Mouse (Mus musculus) testis, adult 2 months (tissue): ENCODE data around the gene Agbl2. TPM values are rescaled to one million over a fixed set of nuclear protein-coding genes. Genes with fewer than 3 reads are reported as not detected.

Source experiments
- H3K27ac ChIP-seq: fragments of 200-500 bp; 2 replicates; pipeline ENCODE4 v1.5.1; 2012; ENCODE audit warnings: low read depth, low read length; ENCODE audit not compliant: control insufficient read depth, insufficient read depth
- H3K27me3 ChIP-seq: fragments of 200-500 bp; 2 replicates; pipeline ENCODE4 v1.6.1; 2012; ENCODE audit warnings: mild to moderate bottlenecking, low read length, moderate library complexity; ENCODE audit not compliant: control insufficient read depth, insufficient read depth
- H3K36me3 ChIP-seq: fragments of 200-500 bp; 2 replicates; pipeline ENCODE4 v1.6.1; 2012; ENCODE audit warnings: mild to moderate bottlenecking, low read length; ENCODE audit not compliant: control insufficient read depth, insufficient read depth
- H3K4me1 ChIP-seq: fragments of 200-500 bp; 2 replicates; pipeline ENCODE4 v1.6.1; 2012; ENCODE audit warnings: low read length; ENCODE audit not compliant: control insufficient read depth, insufficient read depth
- H3K4me3 ChIP-seq: fragments of 200-500 bp; 2 replicates; pipeline ENCODE4 v1.5.1; 2012; ENCODE audit warnings: low read depth, mild to moderate bottlenecking, low read length, moderate library complexity, mixed read lengths; ENCODE audit not compliant: control insufficient read depth
- CTCF ChIP-seq: fragments of 200-500 bp; IDR thresholded peaks from 2 replicates; pipeline ENCODE4 v1.5.1; 2012; ENCODE audit warnings: low read depth, mild to moderate bottlenecking, inconsistent platforms, low read length, moderate library complexity; ENCODE audit not compliant: control insufficient read depth, insufficient read depth, insufficient replicate concordance
- POLR2A ChIP-seq: fragments of 200-500 bp; IDR thresholded peaks from 2 replicates; pipeline ENCODE4 v1.6.1; 2012; ENCODE audit warnings: low read depth, mild to moderate bottlenecking, inconsistent platforms, low read length, moderate library complexity; ENCODE audit not compliant: control insufficient read depth
- polyA plus RNA-seq: library from polyadenylated mRNA; depleted of rRNA; stranded (reverse); fragments of >200 nt; gene quantifications from 2 replicates; pipeline ENCODE4 v1.2.3, GENCODE M21; 2012

The Agbl2 gene
- polyA plus RNA-seq, 1 experiment = 76.0 TPM

DNA sequence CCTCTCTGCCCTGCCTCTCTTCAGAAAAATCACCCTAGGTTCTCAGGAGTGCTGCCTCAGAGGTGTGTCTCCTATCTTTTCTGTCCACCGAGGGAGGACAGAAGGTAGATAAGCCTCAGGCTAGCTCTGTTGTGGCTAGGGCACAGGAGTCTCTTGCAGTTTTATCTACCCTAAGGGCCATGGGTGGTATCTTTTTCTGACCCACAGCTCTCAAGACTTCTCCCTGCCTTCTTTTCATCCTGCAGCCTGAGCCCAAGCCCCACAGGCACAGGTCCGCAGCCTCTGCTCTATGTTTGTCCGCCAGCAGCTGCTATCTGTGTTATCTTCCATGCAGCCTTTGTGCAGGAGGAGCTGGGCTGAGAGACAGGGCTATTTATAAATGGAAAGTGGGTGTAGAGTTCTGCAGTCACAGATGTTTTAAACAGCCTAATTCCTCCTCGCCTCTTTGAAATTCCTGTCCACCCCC lies 87.6 kb downstream of the Agbl2 start:
- Histone ChIP-seq H3K27ac (peak overlapping the region; percentile 39; the same call in 1 of the 2 replicates), H3K27me3 (no peaks in the 10 kb centered on the region), H3K4me3 (no peak overlapping the region), H3K4me1 (peaks cover 3% of the 10 kb centered on the region; the same call in 1 of the 2 replicates), H3K36me3 (no peaks in the 10 kb centered on the region)
- TF ChIP-seq CTCF (no peak), POLR2A (no peak)

DNA sequence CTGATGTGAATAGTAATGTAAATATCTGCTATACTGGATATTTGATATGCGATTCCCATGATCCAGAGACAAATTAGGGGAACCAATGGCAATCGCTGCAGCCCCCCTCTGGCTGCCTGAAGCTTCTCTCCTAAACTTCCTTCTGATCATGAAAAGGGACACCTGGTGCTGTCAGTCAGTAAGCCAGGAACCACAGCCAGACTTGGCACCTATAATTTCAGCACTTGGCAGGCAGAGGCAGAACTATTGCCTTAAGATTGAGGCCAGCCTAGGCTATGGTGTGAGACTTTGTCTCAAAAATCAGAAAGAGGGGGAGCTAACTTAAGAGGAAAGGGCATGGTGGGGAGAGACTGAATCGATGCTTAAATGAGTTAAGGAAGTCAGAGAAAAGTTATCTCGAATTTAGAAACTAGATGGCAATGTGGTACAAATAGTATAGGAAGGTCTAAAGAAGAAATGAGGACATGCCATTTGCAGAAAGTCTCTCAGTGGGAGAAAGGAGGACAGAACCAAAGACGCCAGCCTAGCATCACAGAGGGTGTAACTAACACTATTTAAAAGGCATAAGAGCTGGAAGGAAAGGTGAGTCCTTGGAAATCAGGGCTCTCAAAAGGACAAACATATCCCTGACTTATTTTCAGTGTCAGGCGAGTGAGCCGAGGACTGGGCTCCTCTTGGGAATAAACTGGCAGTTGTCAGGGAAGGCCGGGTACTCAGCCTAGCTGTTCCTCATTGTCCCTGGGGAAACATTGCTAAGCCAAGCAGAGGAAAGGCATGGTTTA lies 88.8 kb downstream of the Agbl2 start:
- TF ChIP-seq POLR2A (no peak), CTCF (no peak)
- H3K4me3 ChIP-seq = no peak overlapping the region
- no peaks in the 10 kb centered on the region for H3K27me3 ChIP-seq
- peaks cover 3% of the 10 kb centered on the region; the same call in 1 of the 2 replicates for H3K4me1 ChIP-seq
- H3K27ac ChIP-seq = no peak overlapping the region
- H3K36me3 ChIP-seq = no peaks in the 10 kb centered on the region

DNA sequence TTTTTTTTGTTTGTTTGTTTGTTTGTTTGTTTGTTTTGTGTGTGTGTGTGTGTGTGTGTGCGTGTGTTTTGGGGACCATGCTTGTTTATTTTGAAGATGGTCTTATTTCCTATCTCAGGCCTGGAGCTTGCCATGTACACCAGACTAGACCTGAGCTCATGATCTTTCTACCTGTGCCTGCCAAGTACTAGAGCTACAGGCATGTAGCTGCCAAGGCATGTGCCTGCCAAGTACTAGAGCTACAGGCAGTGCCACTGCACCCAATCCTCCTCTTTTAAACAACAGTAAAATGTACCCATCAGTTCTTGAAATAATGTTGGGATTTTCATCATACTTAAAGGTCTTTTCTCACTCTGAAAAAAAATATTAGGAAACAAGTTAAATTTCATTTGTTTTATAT lies 91.5 kb downstream of the Agbl2 start:
- Histone ChIP-seq H3K4me3 (no peak overlapping the region), H3K27ac (no peak overlapping the region), H3K36me3 (no peaks in the 10 kb centered on the region), H3K27me3 (no peaks in the 10 kb centered on the region), H3K4me1 (peaks cover 3% of the 10 kb centered on the region; the same call in 1 of the 2 replicates)
- no peak for TF ChIP-seq POLR2A
- TF ChIP-seq CTCF = no peak

DNA sequence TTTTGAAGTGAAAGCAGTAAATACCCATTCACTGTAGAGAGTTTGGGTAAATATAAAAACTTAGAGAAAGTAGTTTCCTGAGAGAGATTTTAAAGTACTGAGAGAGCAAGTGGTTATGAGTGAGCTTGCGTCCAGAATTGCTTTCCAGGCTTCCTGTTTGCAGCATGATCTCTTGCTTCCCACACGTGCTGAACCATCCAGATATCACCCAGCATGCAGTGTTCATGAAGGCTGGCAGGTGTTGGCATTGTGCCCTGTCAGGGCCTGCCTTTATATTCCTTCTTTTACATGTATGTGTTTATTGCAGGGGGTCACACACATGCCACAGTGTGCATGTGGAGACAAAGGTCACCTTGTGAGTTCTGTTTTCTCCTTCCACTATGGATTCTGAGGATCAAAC lies 92.7 kb downstream of the Agbl2 start:
- Histone ChIP-seq H3K27ac (no peak overlapping the region), H3K4me1 (no peaks in the 10 kb centered on the region; the same call in 1 of the 2 replicates), H3K27me3 (no peaks in the 10 kb centered on the region), H3K36me3 (no peaks in the 10 kb centered on the region), H3K4me3 (no peak overlapping the region)
- TF ChIP-seq POLR2A (no peak), CTCF (no peak)

DNA sequence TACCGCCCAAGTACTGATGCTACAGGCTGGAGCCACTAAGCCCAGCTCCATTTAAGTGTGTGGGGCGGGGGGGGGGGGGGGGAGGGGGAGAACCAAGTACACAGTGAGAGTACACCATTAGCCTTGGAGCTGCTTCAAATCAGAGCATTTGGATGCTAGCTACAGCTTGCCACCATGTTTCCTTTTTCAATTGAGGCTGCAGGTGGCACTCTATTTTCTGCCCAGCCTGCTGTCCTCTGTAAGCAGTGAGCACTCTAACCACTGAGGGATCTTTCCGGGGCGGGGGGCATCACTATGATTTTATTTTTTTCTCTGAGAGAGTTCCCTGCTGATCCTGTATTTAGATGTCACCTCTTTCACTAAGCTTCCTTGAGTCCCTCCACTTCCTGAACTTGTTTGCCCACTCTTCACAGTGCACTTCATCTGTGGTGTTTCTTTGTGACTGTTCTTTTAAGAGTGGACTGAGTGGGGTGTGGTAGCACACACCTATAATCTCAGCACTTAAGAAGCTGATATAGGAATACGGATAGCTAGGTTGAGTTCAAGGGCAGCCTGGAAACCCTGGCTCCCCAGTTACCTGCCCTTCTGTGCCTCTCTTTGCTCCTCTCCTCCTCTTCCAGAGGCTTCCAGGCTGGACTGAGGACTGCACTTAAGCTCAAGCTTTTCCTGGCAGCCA lies 95.2 kb downstream of the Agbl2 start:
- Histone ChIP-seq H3K4me3 (no peak overlapping the region), H3K4me1 (no peaks in the 10 kb centered on the region), H3K27me3 (no peaks in the 10 kb centered on the region), H3K36me3 (no peaks in the 10 kb centered on the region), H3K27ac (no peak overlapping the region)
- TF ChIP-seq POLR2A (no peak), CTCF (no peak)

DNA sequence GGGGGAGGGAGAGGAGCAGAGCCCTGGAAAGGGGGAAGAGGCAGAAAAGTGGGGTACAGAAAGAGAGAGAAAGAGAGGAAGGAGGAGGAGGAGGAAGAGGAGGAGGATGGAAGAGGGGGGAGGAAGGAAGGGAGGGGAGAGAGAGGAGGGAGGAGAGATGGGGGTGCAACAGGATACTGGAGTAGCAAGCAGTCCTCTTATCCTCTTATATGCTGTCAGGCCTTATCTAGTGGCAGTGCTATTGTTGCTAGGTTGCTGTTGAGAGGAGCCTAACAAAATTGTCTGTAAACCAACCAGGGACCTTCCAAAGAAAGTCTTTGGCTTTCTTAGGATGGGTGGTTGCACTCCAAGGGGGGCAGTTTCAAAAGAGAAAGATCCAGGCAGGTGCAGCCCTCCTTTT lies 96.9 kb downstream of the Agbl2 start:
- Histone ChIP-seq H3K27me3 (no peaks in the 10 kb centered on the region), H3K4me3 (no peak overlapping the region), H3K27ac (no peak overlapping the region), H3K36me3 (no peaks in the 10 kb centered on the region), H3K4me1 (no peaks in the 10 kb centered on the region)
- TF ChIP-seq CTCF (no peak), POLR2A (no peak)

DNA sequence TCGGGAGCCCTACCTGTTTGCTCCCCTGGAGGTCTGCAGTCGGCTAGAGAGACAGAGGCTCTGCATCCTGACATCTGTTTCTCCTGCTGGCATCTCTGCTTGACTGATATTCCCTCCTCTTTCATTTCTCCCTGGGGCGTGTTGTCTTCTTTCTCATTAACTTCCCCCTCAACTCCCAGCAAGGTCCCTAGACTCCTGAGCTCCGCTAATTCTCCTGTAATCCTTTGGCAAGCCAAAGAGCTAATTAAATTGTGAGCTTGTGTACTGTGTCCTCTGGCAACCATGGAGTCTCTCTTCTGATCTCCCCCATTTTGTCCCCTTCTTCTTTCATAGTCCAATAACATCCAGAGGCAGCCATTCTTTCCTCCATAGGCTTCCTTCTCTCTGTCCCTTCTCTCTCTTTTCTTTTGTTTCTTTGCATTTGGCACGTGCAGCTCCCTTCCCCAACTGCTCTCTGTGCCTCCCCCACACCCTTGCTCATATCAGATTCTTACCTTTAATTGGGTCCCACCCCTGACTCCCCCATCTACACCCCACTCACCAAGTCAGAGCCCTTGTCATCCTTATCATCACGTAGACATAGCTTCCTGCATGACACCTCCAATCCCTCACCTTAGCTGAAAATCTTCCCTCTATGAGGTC lies 97.7 kb downstream of the Agbl2 start:
- H3K4me1 ChIP-seq = peaks cover 5% of the 10 kb centered on the region
- H3K4me3 ChIP-seq = no peak overlapping the region
- H3K27ac ChIP-seq = no peak overlapping the region
- no peaks in the 10 kb centered on the region for H3K36me3 ChIP-seq
- no peaks in the 10 kb centered on the region for H3K27me3 ChIP-seq
- TF ChIP-seq CTCF = no peak
